Mouse (Mus musculus): ENCODE measurements at regions not wholly inside any gene's neighbourhood (a gene's known extent, or its start where the extent isn't known, plus 50 kb on each side); places are given as distances from the start of the nearest gene placed in this dataset.

DNA sequence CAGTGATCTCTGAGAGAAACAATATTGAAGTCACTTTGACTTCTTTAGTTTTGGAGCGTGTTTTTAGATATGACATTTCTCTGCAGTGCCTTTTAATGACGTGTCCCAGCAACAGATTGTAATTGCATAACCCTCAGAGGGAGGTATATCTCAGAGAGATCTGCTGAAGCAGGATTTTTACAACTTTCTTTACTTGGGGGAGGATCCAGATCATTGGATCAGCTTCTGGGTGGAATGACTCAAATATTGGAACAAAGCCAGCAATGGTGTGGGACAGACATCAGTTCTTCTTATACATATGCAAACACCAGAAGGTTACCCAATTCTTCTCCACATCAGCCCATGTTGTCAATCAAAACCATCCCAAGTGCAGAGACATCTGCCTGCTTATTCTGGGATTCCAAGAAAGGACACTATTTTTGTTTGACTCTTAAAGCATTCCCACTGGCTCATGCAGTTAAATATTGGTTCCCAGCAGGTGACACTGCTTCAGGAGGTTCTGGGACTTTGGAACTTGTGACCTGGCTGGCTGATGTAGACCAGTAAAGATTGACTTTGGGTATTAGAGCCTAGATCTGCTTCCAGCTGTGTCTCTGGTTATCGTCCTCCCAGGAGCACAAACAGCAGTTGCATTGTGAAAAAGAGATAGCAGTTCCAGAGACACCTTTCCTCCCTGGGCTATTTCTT is 130.5 kb upstream of the C1qtnf7 start:
- TF ChIP-seq CTCF (IDR thresholded peaks at IDR 0.05) (no peak), POLR2A (IDR thresholded peaks at IDR 0.05; ENCODE audit: insufficient read depth, low read depth, low read length) (no peak)
